Mouse (Mus musculus) lung, postnatal 0 days (tissue): ENCODE measurements at regions not wholly inside any gene's neighbourhood (a gene's known extent, or its start where the extent isn't known, plus 50 kb on each side); places are given as distances from the start of the nearest gene placed in this dataset.

Source experiments
- CTCF ChIP-seq: IDR thresholded peaks from 2 replicates; pipeline ENCODE4 v1.5.1; 2016; ENCODE audit warnings: antibody characterized with exemption, mild to moderate bottlenecking
- EP300 ChIP-seq: IDR thresholded peaks from 2 replicates; pipeline ENCODE4 v1.6.1; 2016; ENCODE audit warnings: antibody characterized with exemption, mild to moderate bottlenecking, control low read depth

- TF ChIP-seq CTCF (no peak), EP300 (no peak)
Observed at GRCm38 (mm10) chr1:137218611-137219010, 258.4 kb upstream of the Nr5a2 start.
